Mouse (Mus musculus) retina, postnatal 1 day (tissue): Measurements from ENCODE around the gene Gprc5a.

Experiments
- DNase-seq: peaks from one replicate; pipeline ENCODE4 v3.0.0-alpha.2; 2012

Gprc5a gene

DNA sequence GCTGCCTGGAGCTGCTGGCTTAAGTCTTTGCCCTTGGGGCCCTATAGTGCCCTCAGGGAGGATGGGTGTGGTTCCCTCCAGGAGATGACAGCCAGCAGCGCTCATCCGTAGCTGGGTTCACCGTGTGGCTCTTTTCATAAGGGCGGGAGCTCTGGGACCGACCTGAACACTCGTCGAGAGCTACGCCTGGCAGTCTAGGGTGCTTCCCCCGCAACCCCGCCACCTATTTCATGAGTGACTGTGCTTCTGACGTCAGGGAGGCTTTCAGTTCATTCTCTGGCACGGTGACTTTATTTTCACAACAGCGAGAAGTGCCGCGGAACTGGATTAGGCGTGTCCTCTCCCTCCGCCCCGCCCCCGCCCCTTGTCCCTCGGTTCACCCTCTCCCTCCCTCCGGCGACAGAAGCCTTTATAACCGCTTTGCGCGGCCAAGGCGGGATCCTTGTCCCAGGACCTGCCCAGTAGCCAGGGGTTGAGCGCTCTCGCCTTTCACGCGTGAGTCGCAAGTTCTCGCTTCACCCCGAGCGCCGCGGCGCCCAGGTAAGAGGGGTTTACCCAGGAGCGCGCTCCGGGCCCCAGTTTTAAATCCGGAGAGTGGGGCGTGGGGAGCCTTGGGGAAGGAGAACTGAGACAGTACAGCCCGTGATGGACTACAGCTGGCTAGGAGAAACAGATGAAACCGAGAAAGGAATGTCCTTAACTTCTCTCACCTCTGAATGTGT is at the start of gene Gprc5a:
Gene Gprc5a (plus strand): TSS at position 416 of the 722 bp plus-strand sequence.
- peak; percentile 79 for DNase-seq

DNA sequence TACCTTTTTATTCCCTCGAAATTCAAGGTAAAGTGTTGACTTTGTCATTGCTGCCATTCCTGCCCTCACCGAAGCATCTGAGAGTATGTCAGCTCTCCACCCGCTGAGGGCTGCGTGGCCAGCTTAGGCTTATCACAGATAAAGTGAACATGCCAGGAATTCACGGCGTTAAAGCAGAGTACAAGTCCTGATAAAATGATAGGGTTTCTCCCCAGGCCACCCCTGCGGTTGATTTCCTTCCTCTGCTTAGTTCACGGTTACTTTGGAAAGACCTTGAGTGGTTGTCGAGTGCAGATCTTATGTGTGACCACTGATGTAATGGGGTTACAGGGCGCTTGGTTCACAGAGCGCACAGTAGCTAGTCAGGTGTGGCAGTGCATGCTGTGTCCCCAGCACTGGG is 48.2 kb upstream of the Gprc5a start:
- no peak for DNase-seq

DNA sequence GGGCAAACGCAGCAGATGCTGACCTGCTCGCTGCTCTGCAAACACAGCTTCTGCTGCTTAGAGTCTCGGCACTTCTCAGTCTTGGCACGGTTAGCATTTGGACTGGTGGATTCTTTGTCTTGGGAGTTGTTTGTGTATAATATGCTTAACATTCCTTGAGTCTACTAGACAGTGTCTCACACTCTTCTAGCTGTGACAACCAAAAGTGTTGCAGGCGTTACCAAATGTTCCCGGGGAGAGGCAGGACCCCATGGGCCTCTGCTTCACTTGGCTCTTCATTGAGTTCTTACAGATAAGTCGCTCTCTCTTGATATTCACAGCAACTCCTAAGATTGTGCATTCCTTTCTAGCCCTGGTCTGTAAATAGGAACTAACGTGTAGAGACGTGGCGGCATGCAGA is 45.9 kb upstream of the Gprc5a start:
- no peak for DNase-seq

DNA sequence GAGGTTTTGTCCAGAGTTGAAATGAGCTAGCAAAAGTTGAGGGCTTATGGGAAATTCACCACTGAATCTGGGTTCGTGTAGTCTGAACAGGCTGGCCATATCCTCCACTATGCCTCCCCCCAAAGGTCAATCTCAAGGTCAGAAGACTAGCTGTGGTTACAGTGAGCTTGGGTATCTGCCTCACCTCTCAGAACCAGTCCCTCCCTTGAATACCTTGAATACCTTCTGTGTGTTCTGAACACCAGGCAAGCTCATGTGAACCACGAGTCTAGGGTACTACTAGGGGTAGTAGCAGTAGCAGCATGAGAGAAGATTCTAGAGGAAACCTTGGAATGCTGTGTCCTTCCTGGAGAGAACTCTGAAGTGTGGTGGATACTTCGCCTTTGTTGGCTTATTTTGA is 43.8 kb upstream of the Gprc5a start:
- no peak for DNase-seq

DNA sequence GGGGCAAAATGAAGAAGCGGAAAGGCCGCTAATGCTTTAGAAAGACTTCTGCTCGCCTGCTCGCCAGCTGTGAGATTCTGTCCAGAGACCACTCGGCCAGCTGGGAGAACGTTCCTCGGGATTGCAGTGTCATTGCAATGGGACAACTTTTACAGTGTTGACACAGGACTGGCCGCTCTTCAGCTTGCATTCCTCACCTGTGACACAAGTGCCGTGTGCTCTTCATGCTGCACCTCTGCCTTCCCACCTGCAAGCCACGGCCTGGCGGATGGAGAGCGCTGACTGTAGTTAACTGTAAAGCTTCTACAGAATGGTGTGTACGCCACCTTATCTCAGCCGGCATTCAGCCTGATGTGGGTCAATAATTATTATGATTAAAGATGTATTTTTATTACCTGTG is 42.1 kb upstream of the Gprc5a start:
- no peak for DNase-seq

DNA sequence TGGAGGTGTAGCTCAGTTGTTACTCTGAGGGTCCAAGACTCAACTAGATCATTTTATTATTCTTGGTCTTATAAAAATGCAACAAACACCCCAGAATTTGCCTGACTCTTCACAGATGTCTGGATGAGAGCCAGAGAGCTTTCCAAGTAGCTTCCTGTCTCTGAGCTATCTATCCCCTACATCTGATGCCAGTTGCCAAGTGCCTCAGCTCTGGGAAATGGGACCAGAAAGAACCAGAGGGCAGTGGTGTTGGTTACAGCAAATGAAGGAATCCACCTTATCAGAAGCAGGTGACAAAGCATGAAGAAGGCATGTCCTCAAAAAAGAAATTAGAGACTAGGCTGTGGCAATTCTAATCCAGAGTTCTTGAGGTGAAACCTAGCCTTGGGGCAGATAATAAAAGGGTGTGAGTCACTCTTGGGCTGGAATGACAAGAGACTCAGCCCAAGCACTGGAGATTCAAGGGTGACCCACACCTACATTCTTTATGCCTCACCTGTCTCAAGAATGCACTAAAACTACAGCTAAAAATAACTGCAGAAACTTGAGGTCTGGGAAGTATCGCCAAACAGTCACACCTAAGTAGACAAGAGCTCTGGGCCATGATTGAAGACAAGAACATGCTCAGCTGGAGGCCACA is 40.5 kb upstream of the Gprc5a start:
- DNase-seq: no peak

DNA sequence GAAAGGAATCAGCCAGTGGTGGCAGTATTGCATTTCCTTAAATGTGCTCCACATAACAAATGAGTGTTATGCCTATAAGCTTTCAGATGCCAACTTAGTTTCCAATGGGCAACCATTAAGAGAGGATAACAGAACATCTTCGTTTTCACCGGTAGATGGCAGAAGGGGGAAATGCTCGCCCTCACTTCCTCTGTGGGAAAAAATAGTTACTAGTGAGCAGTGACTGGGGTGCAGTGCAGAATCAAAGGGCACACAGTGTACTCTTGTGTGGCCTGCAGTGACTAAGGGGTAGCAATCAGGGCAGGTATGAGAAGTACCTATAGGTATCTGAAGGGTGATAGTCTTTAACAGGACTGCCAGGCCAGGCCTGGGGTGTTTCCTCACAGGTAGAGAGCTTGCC is 39.2 kb upstream of the Gprc5a start:
- peak; percentile 56 for DNase-seq

DNA sequence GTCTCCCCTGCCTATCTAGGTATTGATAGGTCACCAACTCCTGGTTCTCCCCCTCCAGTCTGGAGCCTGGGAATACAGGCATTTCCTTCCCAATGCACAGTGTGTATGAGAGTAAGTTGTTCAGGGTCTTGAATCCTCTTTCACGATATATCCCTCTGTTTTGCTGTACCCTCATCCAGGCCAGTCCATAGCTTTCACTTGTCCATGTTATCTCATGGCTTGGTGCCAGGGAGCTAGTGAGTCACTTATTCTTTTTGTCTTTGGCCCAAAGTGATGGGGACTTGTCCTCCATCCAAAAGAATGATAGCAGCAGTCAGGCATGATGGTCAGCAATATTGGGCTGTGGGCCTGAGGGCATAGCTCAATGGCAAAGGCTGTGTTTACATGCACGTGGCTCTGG is 38.7 kb upstream of the Gprc5a start:
- no peak for DNase-seq

DNA sequence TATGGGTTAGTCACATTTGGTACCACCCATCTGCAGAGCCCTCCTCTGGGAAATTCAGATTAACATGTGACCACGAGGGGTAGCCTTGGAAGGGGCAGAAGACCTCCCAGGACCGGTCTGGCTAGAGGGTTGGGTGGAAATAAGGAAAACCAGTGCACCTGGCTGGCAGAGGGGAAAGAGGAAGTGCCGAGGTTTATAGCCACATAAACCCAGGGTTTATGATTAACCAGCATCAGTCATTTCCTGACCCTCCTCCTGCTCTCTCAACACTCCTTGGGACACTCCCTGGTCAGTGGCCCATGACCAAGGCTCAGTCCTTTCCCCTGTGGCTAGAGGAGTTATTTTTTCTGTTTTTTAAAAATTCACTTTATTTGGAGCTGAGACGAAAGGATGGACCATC is 36.2 kb upstream of the Gprc5a start:
- DNase-seq: no peak

DNA sequence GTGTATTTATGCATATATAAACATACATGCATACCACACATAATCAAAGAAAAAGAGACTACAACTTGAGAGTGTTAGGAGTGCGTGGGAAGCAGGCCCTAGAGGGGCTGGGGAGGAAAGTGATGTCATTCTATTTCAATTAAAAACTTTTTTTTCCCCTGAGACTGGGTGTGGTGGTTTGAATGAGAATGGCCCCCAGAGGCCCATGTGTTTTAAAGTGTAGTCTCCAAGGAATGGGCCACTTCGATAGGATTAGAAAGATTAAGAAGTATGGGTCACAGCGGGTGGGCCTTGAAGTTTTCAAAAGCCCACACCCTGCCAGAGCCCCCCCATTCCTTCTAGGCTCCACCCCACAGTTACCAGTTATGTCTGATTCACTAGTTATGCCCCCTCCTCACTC is 26.8 kb upstream of the Gprc5a start:
- DNase-seq: no peak

DNA sequence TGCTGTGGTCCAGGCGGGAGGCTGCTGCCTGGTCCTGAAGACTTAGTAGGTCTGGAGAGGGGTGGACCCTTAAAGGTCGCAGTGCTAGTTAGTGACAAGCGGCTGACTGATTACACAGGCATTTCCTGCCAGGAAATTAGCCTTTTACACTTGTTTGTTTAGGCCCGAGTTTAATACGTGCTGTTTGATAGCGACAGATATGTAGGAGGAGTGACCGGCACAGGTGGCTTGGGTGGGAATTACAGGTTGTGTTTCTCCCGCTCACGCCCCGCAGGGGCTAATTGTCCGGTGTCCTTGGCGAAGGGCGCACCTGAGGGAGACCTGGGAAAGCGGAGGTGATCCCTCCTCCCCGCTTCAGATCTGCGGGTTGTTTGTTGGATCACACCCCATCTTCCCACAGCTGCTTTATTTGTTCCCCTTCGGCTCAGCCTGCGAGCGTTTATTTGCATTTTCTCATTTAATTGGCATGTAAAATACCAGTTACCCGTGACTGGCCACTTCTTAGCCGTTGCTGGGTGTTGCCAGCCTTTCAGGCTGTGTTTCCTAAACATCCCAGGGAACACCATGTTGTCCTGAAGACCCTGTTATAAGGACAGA is 25.1 kb upstream of the Gprc5a start:
- DNase-seq: no peak

DNA sequence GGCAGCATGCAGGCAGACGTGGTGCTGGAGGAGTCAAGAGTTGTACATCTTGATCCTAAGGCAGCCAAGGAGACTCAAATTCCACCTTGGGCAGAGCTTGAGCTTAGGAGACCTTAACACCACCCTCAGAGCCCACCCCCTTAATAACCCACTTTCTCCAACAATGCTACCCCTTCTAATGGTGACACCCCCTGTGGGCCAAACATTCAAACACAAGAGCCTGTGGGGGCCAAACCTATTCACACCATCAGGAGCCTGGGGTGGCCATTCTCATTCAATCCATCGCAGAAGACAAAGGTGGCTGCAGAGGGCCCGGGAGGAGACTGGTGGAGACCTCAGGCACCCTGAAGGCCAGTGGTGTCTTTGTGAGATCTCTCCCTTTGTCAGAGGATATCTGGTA is 23.5 kb upstream of the Gprc5a start:
- DNase-seq: no peak

DNA sequence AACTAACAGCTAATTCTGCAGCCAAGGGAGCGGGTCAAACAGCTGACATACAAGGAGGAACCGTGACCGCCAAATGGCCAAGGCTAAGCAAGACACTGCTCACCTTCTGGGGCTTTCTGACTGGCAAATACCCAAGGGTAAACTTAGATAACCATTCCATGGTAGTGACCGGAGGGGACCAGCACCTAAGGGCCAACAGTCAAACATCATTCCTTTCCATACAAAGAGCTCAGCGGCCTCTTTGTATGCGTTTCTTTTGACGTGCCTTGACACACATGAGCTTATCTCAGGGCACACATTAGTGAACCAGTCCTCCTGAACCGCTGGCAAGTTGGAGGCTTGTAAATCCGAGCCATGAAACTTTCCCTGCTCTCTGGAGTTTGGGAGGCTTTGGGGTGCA is 18.2 kb upstream of the Gprc5a start:
- DNase-seq: no peak

DNA sequence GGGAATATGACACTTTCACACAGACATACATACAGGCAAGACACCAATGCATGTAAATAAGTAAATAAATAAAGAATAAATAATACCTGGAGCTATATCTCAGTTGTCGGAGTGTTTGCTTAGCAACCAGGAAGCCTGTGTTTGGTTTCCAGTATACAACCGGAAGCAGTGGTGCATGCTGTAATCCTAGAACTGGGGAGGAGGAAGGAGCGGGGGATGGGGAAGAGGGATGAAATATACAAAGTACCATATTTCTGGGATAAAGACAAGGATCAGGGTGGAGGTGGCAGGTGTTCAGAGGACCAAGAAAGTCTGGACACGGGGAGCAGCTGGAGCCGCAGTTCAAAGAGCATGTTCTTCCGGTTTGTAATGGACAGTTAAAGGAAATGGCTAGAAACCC is 16.9 kb upstream of the Gprc5a start:
- no peak for DNase-seq

DNA sequence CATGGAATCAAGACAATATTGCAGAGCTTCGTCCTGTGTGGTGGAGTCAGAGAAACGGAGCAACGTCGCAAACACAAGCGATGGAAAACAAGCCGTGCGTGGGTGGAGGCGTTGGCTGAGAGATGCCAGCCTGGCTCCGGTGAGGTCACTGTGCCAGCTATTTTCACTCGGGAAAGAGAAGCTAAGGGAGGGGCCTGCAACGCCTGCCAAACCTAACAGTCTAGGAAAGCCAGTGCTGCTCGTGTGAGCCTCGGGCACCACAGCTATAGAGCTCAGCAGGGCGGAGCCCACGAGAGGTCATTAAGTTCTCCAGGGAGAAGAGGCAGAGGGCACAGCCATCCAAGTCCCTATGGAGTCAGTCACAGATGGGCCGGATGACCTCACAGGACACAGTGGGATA is 16.5 kb upstream of the Gprc5a start:
- no peak for DNase-seq

DNA sequence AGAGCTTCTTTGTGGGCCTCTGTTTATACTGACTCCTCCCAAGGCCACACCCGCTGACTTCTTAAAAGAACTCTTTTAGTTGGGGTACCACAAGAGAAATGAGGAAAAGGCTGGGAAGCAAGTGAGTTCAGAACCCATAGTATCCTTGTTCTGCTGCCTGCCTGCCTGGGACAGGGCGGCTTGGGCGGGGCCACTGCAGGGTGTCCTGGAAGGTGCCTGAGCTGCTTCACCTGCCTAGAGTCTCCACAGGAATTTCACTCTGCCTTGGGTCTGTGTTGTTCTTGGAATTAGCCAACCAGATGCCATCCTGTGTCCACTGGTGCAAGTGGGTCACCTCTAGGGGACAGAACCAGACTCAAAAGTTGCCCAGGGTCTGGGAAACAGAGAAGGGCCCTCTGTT is 11.7 kb upstream of the Gprc5a start:
- DNase-seq: no peak

DNA sequence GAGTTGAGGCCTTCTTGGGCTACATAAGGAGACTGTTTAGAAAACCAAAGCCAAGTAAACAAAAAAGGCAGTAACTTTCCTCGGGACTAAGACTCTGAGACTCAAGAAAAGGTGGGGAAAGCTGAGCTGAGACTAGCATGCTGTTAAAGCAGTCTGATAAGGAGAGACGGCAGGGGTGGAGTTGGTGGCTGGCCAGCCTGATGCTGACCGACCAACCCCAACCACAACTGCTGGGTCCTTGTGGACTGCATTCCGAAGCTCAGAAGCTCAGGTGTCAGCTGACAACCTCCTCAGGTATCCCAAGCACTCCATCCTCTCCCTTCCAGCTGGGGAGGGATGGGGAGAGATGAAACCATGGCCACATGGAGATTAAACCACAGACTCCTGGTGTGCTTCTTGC is 9.6 kb upstream of the Gprc5a start:
- no peak for DNase-seq

DNA sequence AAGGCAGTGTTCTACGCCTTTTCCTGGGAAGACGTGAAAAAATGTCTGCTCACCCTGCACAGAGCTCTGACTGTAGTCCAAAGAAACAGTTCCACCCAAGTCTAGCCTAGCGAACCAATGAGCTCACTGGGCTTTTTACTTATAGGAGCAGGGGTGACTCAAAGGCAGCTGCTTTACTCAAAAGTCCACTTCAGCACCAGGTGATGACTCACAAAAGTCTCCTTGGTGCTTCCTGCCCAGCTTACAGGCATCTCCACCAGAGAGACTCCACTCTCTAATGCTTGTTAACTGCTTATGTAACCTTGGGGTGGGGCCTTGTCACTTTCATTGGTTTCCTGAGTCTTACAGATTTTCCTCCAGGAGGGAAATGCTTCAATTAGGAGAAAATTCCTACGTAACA is 4.7 kb upstream of the Gprc5a start:
- no peak for DNase-seq

DNA sequence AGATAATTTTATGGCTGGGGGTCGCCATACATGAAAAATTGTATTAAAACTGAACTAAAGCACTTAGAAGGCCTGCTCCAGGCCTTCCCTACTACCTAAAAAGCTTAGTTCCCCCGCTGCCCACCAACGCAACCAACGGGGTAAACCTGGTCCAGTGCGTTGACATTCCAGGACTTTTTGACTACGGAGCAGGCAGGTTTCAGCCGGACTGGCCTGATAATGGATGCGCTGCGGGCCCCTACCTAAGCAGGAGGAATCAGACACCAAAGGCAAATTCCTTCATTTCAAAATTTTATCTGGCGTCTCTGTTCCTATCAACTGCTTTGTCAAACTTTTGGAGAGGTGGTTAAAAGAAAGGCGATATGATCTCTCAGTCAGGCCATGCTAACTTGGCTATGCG is 830 bp upstream of the Gprc5a start:
- no peak for DNase-seq

DNA sequence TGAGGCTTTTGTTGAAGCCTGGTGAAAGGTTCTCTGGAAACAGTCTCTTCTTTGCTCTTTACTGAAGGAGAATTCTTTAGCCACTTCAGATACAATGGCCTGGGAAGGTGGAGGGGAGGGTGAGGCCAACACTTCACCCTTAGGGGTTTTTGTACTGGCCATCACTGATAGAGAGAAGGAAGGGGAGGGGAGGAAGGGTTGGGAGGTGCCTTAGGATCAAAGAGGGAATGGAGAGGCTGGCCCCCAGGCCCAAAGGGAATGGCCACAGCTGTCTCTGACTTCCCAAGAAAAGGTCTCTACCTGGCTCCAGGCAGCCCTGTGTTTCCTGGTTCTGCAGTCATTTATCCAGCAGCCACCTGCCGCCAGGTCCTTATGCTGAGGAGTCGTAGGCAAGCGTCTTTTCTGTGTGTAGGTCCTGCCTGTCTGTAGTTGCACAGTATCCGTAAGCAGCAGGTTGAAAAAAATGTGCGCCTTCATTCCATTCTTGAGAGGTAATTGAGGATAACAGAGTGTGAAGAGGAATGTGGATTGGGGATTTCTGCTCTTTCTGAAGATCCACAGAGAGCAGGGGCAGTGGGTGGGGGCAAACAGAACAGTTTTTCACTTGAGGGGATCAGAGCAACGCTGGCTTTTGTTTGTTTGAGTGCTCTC is 1.5 kb downstream of the Gprc5a start:
- DNase-seq: no peak

DNA sequence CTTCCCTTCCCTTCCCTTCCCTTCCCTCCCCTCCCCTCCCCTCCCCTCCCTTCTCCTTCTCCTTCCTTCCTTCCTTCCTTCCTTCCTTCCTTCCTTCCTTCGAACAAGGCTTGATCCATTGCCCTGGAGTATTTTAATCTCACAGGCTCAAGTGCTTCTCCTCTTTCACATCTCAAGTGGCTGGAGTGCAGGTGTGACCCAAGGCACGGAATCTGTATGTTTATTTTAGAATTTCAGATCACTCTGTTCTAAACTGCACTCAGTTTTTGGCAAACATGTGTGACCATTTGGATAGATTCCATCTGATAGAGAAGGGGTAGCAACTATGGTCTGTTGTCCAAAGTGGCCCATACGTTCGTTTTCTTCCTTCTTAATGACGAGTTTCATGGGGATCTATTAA is 2.8 kb downstream of the Gprc5a start:
- DNase-seq: no peak

DNA sequence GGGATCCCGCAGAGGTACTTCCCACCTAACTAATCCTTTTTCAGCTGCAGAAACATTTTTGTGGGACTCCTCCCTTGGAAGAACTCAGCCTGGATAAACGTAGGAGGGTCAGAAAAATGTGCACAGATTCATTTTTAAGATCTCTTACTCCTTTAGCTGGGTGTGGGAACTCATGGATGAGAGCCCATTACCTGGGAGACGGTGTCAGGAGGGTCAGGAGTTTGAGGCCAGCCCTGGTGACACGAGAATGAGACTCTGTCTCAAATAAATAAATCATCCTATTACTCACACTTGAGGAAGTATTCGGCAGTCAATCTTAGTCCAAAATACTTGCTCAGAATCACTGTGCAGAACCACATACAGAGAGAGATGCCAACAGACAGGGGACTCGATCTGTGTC is 4.4 kb downstream of the Gprc5a start:
- DNase-seq: no peak

DNA sequence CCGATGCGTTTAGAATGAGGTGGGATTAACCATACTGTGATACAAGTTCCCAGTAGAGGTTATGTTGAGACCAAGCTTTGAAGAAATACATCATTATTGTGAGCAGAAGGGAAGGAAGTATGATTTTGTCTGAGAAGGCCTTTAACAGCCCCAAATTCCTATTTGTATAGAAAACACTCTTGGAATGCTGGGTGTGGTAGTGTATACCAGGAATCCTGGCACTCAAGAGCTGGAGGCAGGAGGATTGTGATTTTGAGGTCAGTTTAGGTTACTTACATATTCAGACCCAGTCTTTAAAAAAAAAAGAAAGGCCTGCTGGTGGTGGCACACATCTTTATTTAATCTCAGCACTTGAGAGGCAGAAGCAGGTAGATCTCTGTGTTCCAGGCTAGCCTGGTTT is 4.9 kb downstream of the Gprc5a start:
- DNase-seq: no peak

DNA sequence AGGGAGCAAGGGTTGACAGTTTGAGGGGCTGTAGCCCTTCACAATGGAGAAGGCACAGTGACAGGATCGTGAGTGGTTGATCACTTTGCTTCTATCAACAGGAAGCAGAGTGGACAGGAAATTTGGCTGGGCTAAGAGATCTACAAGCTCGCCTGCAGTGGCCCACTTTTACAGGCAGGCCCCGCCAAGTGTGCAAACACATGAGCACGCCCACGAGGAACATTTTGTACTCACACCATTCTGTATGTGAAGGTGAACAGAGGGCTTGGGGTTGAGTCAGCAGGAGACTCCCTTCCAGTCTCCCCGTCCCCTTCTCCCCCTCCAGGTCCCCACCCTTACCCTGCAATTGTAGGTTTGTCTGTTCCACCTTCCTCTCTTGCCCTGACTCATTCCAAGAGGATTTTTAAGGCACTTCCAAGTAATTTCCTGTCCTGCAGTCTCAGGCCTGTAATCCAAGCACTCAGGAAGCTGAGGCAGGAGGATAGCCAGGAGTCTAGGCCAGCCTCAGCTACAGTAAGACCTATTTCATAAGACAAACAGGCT is 9.0 kb downstream of the Gprc5a start:
- DNase-seq: no peak
